Mouse (Mus musculus) forebrain, embryonic 14.5 days (tissue): Measurements from ENCODE around the gene Igsf6. TPM values are rescaled to one million over a fixed set of nuclear protein-coding genes. Genes with fewer than 3 reads are reported as not detected.

ENCODE experiments used
- ATAC-seq: fragments of 200-750 bp; cut with Nextera tagmentation; 2 replicates; pipeline ENCODE4 v1.8.0; 2017; ENCODE audit warnings: mild to moderate bottlenecking, moderate library complexity
- DNase-seq: peaks from one replicate; pipeline ENCODE4 v3.0.0-alpha.2; 2015; ENCODE audit warnings: low spot score
- H3K27ac ChIP-seq: fragments of 300-500 bp; sonication (generic); 2 replicates; pipeline ENCODE4 v1.5.1; 2014; ENCODE audit warnings: low read depth, mild to moderate bottlenecking, control low read depth, low read length, moderate library complexity
- H3K27me3 ChIP-seq: fragments of 300-500 bp; sonication (generic); replicated peaks from 2 replicates; pipeline ENCODE4 v1.6.1; 2014; ENCODE audit warnings: low read length, control low read depth, mixed read lengths; ENCODE audit not compliant: control insufficient read depth, insufficient read depth
- H3K36me3 ChIP-seq: fragments of 300-500 bp; sonication (generic); 2 replicates; pipeline ENCODE4 v1.6.1; 2014; ENCODE audit warnings: low read length, control low read depth; ENCODE audit not compliant: control insufficient read depth, insufficient read depth
- H3K4me1 ChIP-seq: fragments of 300-500 bp; sonication (generic); 2 replicates; pipeline ENCODE4 v1.6.1; 2014; ENCODE audit warnings: antibody characterized with exemption, low read length, control low read depth; ENCODE audit not compliant: control insufficient read depth, insufficient read depth
- H3K4me2 ChIP-seq: fragments of 300-500 bp; sonication (generic); 2 replicates; pipeline ENCODE4 v1.6.1; 2014; ENCODE audit warnings: mild to moderate bottlenecking, control low read depth, low read length
- H3K4me3 ChIP-seq: fragments of 300-500 bp; sonication (generic); 2 replicates; pipeline ENCODE4 v1.5.1; 2014; ENCODE audit warnings: low read depth, low read length, control low read depth
- H3K9ac ChIP-seq: fragments of 300-500 bp; sonication (generic); 2 replicates; pipeline ENCODE4 v1.6.1; 2014; ENCODE audit warnings: mild to moderate bottlenecking, low read length, control low read depth, moderate library complexity
- H3K9me3 ChIP-seq: fragments of 300-500 bp; sonication (generic); replicated peaks from 2 replicates; pipeline ENCODE4 v1.6.1; 2016; ENCODE audit warnings: low read length, control low read depth, mixed read lengths; ENCODE audit not compliant: control insufficient read depth
- WGBS: fragments of 180-500 bp; shearing (Covaris S2); extraction: QIAGEN DNeasy Blood & Tissue Kit; methylation state at CpG from one replicate; pipeline ENCODE4 v1.1.7; 2014; 5-methylcytosine and 5-hydroxymethylcytosine counted together
- polyA plus RNA-seq: library from polyadenylated mRNA; unstranded; fragments of >200 nt; fragmentation: Nextera tagmentation; extraction: Ambion mirVana; gene quantifications from 2 replicates; pipeline ENCODE4 v1.2.1, GENCODE M21; 2014

Igsf6 gene
- polyA plus RNA-seq: 0.61 and 0.87 TPM in 2 replicates

- ATAC-seq (no peak), DNase-seq (no peak)
- no peaks in the 10 kb centered on the region for H3K9me3 ChIP-seq
- H3K9ac ChIP-seq: no peak within 1 kb of the TSS
- no peaks in the 10 kb centered on the region for H3K4me1 ChIP-seq
- no peak within 1 kb of the TSS for H3K27ac ChIP-seq
- no peaks in the 10 kb centered on the region for H3K27me3 ChIP-seq
- 88% methylated on average over 11 of the region's 11 CpGs for WGBS
- no peak within 1 kb of the TSS for H3K4me2 ChIP-seq
- H3K36me3 ChIP-seq: peaks cover 53% of the 10 kb centered on the region
- no peak within 1 kb of the TSS for H3K4me3 ChIP-seq
These were observed at the start of gene Igsf6 for GRCm38 (mm10) chr7:121074281-121074680. Gene Igsf6 (minus strand): TSS chr7:121074572.

- H3K9me3 ChIP-seq: no peaks in the 10 kb centered on the region
- no peaks in the 10 kb centered on the region for H3K4me1 ChIP-seq
- no peaks in the 10 kb centered on the region for H3K36me3 ChIP-seq
- peak; percentile 90 for DNase-seq
- no peak overlapping the region for H3K9ac ChIP-seq
- no peaks in the 10 kb centered on the region for H3K27me3 ChIP-seq
- WGBS: 9% methylated on average over 10 of the region's 10 CpGs
- H3K4me2 ChIP-seq: no peak overlapping the region
- H3K27ac ChIP-seq: no peak overlapping the region
- no peak overlapping the region for H3K4me3 ChIP-seq
- ATAC-seq: peak; percentile 90
These were observed 45.9 kb upstream of the Igsf6 start for GRCm38 (mm10) chr7:121120143-121120818.

GRCm38 (mm10) chr7:121111762-121112161 lies 37.4 kb upstream of the Igsf6 start:
- H3K4me2 ChIP-seq: no peak overlapping the region
- no peaks in the 10 kb centered on the region for H3K27me3 ChIP-seq
- no peaks in the 10 kb centered on the region for H3K4me1 ChIP-seq
- WGBS: 83% methylated on average over 3 of the region's 3 CpGs
- no peaks in the 10 kb centered on the region for H3K9me3 ChIP-seq
- no peaks in the 10 kb centered on the region for H3K36me3 ChIP-seq
- no peak overlapping the region for H3K27ac ChIP-seq
- H3K9ac ChIP-seq: no peak overlapping the region
- no peak overlapping the region for H3K4me3 ChIP-seq
- no peak for ATAC-seq
- DNase-seq: no peak

- no peak overlapping the region for H3K9ac ChIP-seq
- 65% methylated on average over 3 of the region's 3 CpGs for WGBS
- no peak overlapping the region for H3K27ac ChIP-seq
- H3K9me3 ChIP-seq: no peaks in the 10 kb centered on the region
- no peaks in the 10 kb centered on the region for H3K4me1 ChIP-seq
- no peak overlapping the region for H3K4me2 ChIP-seq
- H3K4me3 ChIP-seq: no peak overlapping the region
- no peak for ATAC-seq
- no peaks in the 10 kb centered on the region for H3K36me3 ChIP-seq
- DNase-seq: no peak
- H3K27me3 ChIP-seq: no peaks in the 10 kb centered on the region
These were observed 36.9 kb upstream of the Igsf6 start for GRCm38 (mm10) chr7:121111321-121111720.

GRCm38 (mm10) chr7:121107851-121108250 lies 33.5 kb upstream of the Igsf6 start:
- Histone ChIP-seq H3K27me3 (no peaks in the 10 kb centered on the region), H3K36me3 (no peaks in the 10 kb centered on the region), H3K27ac (no peak overlapping the region), H3K4me2 (no peak overlapping the region), H3K4me1 (no peaks in the 10 kb centered on the region), H3K9ac (no peak overlapping the region), H3K4me3 (no peak overlapping the region), H3K9me3 (no peaks in the 10 kb centered on the region)
- DNase-seq (no peak), ATAC-seq (no peak)
- 88% methylated on average over 3 of the region's 3 CpGs for WGBS

GRCm38 (mm10) chr7:121098614-121099389 lies 24.4 kb upstream of the Igsf6 start:
- Histone ChIP-seq H3K4me3 (no peak overlapping the region), H3K4me1 (no peaks in the 10 kb centered on the region), H3K36me3 (no peaks in the 10 kb centered on the region), H3K9me3 (no peaks in the 10 kb centered on the region), H3K27me3 (no peaks in the 10 kb centered on the region), H3K9ac (no peak overlapping the region), H3K4me2 (no peak overlapping the region), H3K27ac (no peak overlapping the region)
- WGBS: 76% methylated on average over 10 of the region's 10 CpGs
- no peak for DNase-seq
- no peak for ATAC-seq

GRCm38 (mm10) chr7:121093026-121093425 lies 18.7 kb upstream of the Igsf6 start:
- WGBS: 66% methylated on average over 4 of the region's 4 CpGs
- no peak overlapping the region for H3K4me2 ChIP-seq
- no peak overlapping the region for H3K9ac ChIP-seq
- H3K27ac ChIP-seq: no peak overlapping the region
- H3K36me3 ChIP-seq: no peaks in the 10 kb centered on the region
- no peaks in the 10 kb centered on the region for H3K9me3 ChIP-seq
- DNase-seq (no peak), ATAC-seq (no peak)
- no peak overlapping the region for H3K4me3 ChIP-seq
- H3K4me1 ChIP-seq: no peaks in the 10 kb centered on the region
- H3K27me3 ChIP-seq: no peaks in the 10 kb centered on the region

GRCm38 (mm10) chr7:121090748-121091147 lies 16.4 kb upstream of the Igsf6 start:
- Histone ChIP-seq H3K4me1 (no peaks in the 10 kb centered on the region), H3K4me2 (no peak overlapping the region), H3K36me3 (no peaks in the 10 kb centered on the region), H3K27me3 (no peaks in the 10 kb centered on the region), H3K9ac (no peak overlapping the region), H3K4me3 (no peak overlapping the region), H3K27ac (no peak overlapping the region), H3K9me3 (no peaks in the 10 kb centered on the region)
- ATAC-seq (no peak), DNase-seq (no peak)
- 90% methylated on average over 7 of the region's 7 CpGs for WGBS

GRCm38 (mm10) chr7:121088745-121089144 lies 14.4 kb upstream of the Igsf6 start:
- no peak for DNase-seq
- WGBS: 76% methylated on average over 5 of the region's 5 CpGs
- H3K36me3 ChIP-seq: no peaks in the 10 kb centered on the region
- H3K4me1 ChIP-seq: peaks cover 6% of the 10 kb centered on the region; the same call in 1 of the 2 replicates
- no peak overlapping the region for H3K4me3 ChIP-seq
- H3K4me2 ChIP-seq: no peak overlapping the region
- no peak overlapping the region for H3K27ac ChIP-seq
- ATAC-seq: no peak
- H3K9me3 ChIP-seq: no peaks in the 10 kb centered on the region
- no peak overlapping the region for H3K9ac ChIP-seq
- H3K27me3 ChIP-seq: no peaks in the 10 kb centered on the region
